Mouse (Mus musculus) megakaryocyte, embryonic 14.5 days (primary cell): ENCODE measurements around the gene Kifc3.

ENCODE experiments used
- FLI1 ChIP-seq: IDR thresholded peaks from 2 replicates; pipeline ENCODE4 v1.6.1; 2012; ENCODE audit warnings: low read length, inconsistent platforms, mixed read lengths
- GATA1 ChIP-seq: IDR thresholded peaks from 3 replicates; pipeline ENCODE4 v1.6.1; 2012; ENCODE audit warnings: mixed read lengths, low read length, inconsistent platforms, borderline replicate concordance

DNA sequence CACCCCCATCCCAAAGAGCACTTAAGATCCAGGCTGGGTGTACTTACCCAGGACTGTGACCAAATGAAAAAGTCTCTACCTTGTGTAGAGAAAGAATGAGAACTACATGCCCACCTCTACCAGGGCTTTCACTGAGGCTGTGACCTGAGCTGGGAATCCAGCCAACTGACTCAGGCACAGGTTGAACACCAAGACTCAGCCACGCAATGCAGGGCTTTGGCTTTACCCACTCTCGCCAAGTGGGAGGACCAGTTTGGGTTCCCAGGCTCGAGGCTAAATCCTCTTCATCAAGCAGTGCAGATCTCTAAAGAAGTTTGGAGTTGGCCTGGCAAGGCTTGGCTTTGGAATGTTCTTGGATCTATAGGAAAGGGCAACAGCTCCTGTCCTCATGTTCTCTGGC, 127.1 kb downstream of the Kifc3 start:
- TF ChIP-seq GATA1, result no peak
- TF ChIP-seq FLI1, result no peak
